Mouse (Mus musculus) CH12.LX (cell line): ENCODE measurements around the gene Syt3.

Experiments used
- CTCF ChIP-seq, 2 experiments: IDR thresholded peaks in 1 of 2; conservative IDR thresholded peaks in 1 of 2; 2 replicates each; pipeline ENCODE4 v1.5.1; 2011 to 2012; ENCODE audit warnings: low read depth in 2 of 2, low read length in 2 of 2, improper control_type of control experiment in 1 of 2, inconsistent platforms in 1 of 2, mild to moderate bottlenecking in 1 of 2, moderate library complexity in 1 of 2
- ETS1 ChIP-seq: conservative IDR thresholded peaks from 2 replicates; pipeline ENCODE4 v1.6.1; 2012; ENCODE audit warnings: low read depth, mild to moderate bottlenecking, inconsistent platforms, low read length, improper control_type of control experiment, moderate library complexity

DNA sequence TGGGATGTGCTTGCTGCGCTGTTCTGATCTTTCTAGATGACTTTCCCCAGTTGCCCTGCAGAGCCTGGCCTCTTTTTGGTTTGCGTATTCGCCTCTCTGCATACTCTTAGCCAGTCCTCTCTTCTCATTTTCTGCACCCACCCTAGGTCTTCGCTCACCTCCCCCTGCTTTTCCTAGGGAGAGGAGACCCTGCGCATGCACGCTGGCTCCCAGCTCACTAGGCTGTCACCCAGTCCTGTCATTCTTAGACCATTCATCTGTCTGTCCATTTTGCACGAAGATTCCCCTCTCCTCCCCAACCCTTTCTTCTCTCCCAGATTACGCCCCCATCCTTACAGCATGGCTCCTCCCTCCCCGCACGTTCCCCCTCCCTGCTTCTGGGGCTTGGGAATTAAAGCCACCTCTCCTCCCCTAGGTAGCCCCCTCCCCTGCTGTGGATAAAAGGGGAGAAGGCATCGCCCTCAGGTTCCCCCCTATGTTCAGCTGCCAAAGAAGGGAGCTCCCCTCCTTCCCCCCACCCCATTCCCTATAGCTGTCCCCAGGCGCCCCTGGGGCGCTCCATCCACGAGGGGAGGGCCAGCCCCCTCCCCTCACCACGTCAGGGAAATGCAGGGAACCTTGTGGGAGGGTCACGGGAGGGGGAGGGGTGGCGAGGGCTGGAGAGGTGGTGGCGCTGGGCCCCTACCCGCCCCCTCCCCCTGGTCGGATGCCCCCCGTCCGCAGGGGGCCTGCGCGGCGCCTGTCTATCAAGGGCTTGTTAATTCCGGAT, 24.8 kb upstream of the Syt3 start:
- TF ChIP-seq CTCF (conservative IDR thresholded peaks at IDR 0.05 in 1 of 2, IDR thresholded peaks at IDR 0.05 in 1 of 2; ENCODE audit: low read depth in 2 of 2, low read length in 2 of 2) (no peak), ETS1 (no peak)
